Mouse (Mus musculus) layer of hippocampus, adult 9-10 months (tissue): ENCODE data around the gene Med17.
"Not testable (repeated sequence)": the region's sequence is repeated elsewhere in the genome, so short reads cannot be mapped to it uniquely, and the experiment has no call there.

Experiments used
- DNase-seq: peaks from one replicate; pipeline ENCODE4 v3.0.0; 2022; ENCODE audit warnings: low spot score

The Med17 gene

GRCm38 (mm10) chr9:15279649-15280490 is at the start of gene Med17:
Med17 (minus strand) TSS chr9:15279931.
- peak; percentile 80 for DNase-seq

- no peak for DNase-seq
These were observed 38.5 kb upstream of the Med17 start for GRCm38 (mm10) chr9:15318170-15318742.

DNA sequence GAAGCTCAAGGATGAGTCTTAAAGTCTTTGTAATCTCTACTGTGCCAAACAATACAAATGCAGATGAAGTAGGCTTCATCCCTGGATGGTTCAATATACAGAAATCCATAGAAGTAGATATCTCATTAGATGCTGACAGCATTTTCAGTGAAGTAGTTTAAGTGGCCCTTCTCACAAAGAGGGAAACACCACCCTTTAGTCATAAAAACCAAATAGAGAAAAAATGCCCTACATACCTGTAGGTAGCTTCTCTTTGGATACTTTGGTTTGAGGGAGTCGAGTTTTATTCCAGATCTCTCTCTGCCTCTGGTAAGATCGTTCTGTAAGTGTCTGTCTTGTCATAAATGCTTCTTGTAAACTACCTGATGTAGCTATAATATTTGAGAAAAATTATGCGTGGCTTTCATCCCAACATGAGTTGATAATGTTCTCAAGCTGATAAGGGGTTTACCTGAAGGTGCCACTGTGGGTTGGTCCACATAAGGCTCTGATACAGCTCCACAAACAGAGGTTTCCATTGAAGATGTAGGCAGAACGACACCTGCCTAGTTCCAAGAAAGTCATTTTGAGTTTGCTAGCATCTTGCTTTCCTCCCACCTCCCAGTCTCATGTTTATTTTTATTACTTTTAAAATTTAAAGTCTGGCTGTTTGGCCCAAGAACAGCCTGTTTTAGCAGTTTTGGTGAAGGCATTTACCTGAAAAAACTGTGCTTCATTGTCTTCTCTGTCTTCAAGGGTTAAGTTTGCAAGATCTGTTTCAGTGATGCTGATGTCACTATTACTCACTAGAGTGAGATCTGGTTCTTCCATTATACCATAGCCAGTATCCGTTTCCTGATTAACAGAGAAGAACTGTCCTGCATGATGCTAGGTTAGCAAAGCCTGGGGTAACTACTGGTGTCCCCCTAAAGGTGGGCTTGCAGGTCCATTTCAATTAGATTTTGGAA is 37.8 kb upstream of the Med17 start:
- no peak for DNase-seq

DNA sequence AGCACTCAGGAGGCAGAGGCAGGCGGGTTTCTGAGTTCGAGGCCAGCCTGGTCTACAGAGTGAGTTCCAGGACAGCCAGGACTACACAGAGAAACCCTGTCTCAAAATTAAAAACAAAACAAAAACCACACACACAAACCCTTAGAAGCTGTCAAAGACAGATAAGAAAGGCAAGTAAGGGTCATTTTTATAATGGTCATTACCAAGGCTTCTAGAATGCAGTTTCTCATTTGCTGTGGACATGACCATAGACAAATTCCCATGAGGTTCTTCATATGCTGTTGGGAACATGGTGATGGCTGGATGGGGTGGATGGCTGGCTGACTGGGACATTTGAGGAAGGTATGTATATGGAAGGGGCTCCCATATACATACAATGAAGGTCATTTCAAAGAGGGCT is 36.6 kb upstream of the Med17 start:
- DNase-seq: not testable (repeated sequence)

DNA sequence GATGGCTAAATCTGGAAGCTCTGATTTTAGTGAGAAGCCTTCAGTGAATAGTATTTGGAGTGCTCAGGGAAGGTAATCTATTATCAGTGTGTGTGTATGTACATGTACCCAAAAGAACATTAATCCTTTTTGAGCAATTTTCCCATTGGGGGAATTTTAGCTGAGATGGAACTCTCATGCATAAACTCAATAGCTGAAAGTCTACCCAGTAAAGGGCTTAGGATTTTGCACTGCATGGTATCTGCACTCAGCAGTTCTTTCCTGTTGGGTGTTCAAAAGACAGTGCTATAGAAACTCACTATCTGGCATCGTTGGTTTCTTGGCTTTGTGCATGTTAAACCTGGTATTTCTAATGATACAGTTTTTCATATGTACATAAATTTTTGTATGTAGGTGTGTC is 34.9 kb upstream of the Med17 start:
- DNase-seq: no peak

- no peak for DNase-seq
These were observed 33.9 kb upstream of the Med17 start for GRCm38 (mm10) chr9:15313633-15314032.

DNA sequence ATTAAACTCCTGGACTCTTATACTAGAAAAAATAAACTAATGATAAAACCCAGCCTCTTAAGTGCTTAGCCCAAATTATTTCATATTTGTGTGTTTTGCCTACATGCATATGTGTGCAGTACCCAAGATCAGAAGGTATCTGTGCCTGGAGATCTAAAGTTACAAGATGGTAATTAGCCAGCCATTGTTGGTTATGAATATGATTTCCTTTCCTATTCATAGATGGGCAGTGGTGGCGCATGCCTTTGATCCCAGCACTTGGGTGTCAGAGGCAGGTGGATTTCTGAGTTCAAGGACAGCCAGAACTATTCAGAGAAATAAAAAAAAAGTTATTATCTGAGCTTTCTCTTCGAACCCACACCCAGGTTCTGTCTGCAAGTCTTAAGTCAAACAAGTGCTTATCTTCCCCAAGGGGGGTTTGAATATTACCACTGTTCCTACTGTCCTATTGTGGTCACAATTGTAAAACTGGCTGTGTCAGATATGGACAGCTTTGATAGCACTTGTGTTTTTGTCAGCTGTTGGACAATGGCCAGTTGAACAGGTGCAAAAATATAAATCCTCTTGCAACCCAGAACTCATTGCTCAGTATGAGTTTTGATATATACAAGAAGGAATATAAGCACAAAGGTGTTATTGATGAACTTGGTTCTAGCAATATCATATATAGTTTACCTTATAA is 32.5 kb upstream of the Med17 start:
- DNase-seq: no peak

GRCm38 (mm10) chr9:15310179-15310578 is 30.4 kb upstream of the Med17 start:
- no peak for DNase-seq

- no peak for DNase-seq
These were observed 29.7 kb upstream of the Med17 start for GRCm38 (mm10) chr9:15309425-15309824.

- no peak for DNase-seq
These were observed 28.5 kb upstream of the Med17 start for GRCm38 (mm10) chr9:15308254-15308653.

GRCm38 (mm10) chr9:15307257-15307656 is 27.5 kb upstream of the Med17 start:
- DNase-seq: no peak

DNA sequence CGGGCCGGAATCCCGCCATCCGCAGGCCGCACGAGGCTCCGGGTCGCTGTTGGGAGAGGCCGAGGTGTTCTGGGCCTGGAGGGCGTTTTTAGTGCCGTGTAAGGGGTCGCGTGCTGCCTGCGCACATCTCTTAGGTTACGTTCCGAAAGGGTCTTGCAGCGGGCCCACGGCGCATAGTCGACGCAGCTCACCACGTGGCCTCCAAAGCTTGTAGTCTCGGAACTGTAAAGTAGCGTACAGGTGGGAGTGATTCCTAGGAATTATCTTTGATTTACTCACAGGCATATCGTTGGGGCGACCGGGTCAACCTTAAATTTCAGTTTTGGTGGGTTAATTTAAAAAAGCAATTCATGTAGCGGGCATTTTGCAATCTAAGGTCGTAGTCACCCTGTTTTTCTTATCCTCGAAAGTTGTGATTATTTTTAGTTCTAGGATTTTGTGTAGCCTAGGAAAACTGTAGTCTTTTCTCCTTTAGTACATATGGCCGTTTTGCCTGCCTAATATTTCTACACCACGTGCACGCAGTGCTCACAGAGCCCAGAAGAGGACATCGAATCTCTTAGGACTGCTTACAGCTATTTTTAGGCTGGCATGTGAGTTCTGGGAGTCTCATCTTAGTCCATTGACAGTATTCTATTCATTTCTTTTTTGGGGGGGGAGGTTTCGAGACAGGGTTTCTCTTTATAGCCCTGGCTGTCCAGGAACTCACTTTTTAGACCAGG is 26.8 kb upstream of the Med17 start, which contains the start of gene 4931406C07Rik:
4931406C07Rik (minus strand) TSS at position 51 of the 722 bp plus-strand sequence.
- DNase-seq: no peak

GRCm38 (mm10) chr9:15305503-15306397 is 26.0 kb upstream of the Med17 start, which contains the start of gene Taf1d:
Taf1d (plus strand) TSS chr9:15306214.
- peak; percentile 90 for DNase-seq

DNA sequence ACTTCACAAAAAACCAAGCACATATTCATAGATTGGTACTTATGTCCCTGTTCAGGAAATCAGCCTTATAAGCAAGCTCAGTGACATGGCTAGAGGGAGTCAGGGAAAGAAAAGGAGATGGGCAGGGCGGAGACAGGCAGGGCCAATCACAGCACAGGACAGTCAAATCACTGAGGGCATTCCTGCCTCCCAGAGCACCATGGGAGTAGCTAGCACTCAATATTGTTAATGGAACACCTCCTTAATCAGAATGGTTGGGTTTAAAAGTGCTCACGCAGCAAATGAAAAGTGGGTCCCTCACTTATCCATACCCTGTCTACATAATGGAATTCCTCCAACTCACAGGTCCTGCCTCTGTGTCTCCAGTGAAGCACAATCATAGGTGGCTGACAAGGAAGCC is 23.1 kb upstream of the Med17 start:
- DNase-seq: no peak

DNA sequence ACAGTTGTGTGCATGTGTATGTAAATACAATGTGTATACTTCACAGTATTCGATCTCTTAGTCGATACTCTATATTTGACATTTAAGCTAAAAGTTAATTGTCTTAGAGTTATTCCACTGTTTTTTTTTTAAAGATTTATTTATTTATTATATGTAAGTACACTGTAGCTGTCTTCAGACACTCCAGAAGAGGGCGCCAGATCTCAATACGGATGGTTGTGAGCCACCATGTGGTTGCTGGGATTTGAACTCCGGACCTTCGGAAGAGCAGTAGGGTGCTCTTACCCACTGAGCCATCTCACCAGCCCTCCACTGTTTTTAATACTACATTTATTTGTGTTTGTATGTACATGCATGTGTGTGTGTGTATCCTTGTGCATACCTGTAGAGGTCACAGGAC is 22.3 kb upstream of the Med17 start:
- DNase-seq: not testable (repeated sequence)

DNA sequence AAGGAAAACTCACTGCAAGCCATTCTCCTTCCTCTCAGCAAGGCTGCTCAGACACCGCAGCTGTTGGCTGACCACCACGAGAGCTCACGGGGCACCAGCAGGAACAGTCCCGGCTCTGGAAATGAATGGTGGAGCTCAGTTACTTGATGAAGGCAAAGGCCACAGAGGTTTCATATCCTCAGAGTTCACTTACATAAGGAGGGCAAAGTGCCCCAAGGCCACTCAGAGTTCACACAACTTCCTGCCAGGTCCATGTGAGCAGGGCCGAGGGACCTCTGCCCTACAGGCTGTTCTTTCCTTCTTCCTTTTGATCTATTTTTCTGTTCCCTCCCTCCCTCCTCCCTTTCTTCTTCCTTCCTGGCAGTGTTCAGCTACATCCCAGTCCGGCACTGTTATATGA is 21.7 kb upstream of the Med17 start:
- no peak for DNase-seq

DNA sequence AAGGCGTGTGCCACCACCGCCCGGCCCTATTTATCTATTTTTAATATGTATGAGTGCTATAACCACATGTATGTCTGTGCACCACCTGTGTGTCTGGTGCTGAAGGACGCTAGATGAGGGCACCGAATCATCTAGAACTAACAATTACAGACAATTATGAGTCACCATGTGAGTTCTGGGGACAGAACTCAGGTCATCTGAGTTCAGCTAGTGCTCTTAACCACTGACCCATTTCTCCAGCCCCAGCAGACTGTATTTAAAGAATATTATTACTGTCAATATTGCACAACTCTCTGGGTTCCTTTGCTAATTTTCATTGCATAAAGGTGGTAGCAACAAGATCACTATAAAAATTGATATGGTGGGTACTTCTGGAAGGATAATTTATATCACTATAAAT is 20.3 kb upstream of the Med17 start:
- DNase-seq: no peak

- no peak for DNase-seq
These were observed 18.7 kb upstream of the Med17 start for GRCm38 (mm10) chr9:15298451-15298850.

- DNase-seq: no peak
These were observed 17.4 kb upstream of the Med17 start for GRCm38 (mm10) chr9:15297112-15297511.

- no peak for DNase-seq
These were observed 9.5 kb upstream of the Med17 start for GRCm38 (mm10) chr9:15289251-15289650.
